Mouse (Mus musculus) embryo, embryonic 11 days (tissue): ENCODE measurements around the gene Prdm16.

Experiments used
- DNase-seq: peaks from one replicate; pipeline ENCODE4 v3.0.0-alpha.2; 2015

Gene Prdm16

GRCm38 (mm10) chr4:154313622-154313967, 323.1 kb downstream of the Prdm16 start:
- DNase-seq, result no peak

GRCm38 (mm10) chr4:154312935-154313621, 323.6 kb downstream of the Prdm16 start:
- peak; percentile 31 for DNase-seq

- no peak for DNase-seq
Observed at GRCm38 (mm10) chr4:154312143-154312812, 324.4 kb downstream of the Prdm16 start.

- no peak for DNase-seq
Observed at GRCm38 (mm10) chr4:154310576-154311262, 326.0 kb downstream of the Prdm16 start.

GRCm38 (mm10) chr4:154309131-154309530, 327.5 kb downstream of the Prdm16 start:
- no peak for DNase-seq

GRCm38 (mm10) chr4:154301466-154301881, 335.2 kb downstream of the Prdm16 start, which contains the start of gene Arhgef16:
Gene Arhgef16, minus strand, starts transcription at chr4:154301676.
- DNase-seq, result peak; percentile 70

GRCm38 (mm10) chr4:154299541-154300271, 337.0 kb downstream of the Prdm16 start:
- peak; percentile 53 for DNase-seq

GRCm38 (mm10) chr4:154297761-154298160, 338.9 kb downstream of the Prdm16 start:
- peak; percentile 65 for DNase-seq

GRCm38 (mm10) chr4:154294262-154294731, 342.4 kb downstream of the Prdm16 start:
- DNase-seq, result peak; percentile 32

- DNase-seq, result no peak
Observed at GRCm38 (mm10) chr4:154293735-154294201, 342.9 kb downstream of the Prdm16 start.

- no peak for DNase-seq
Observed at GRCm38 (mm10) chr4:154283671-154284070, 353.0 kb downstream of the Prdm16 start.

- DNase-seq, result no peak
Observed at GRCm38 (mm10) chr4:154279481-154279880, 357.2 kb downstream of the Prdm16 start.

GRCm38 (mm10) chr4:154273000-154273399, 363.7 kb downstream of the Prdm16 start:
- DNase-seq, result peak; percentile 81

- no peak for DNase-seq
Observed at GRCm38 (mm10) chr4:154269520-154269919, 367.2 kb downstream of the Prdm16 start.

- no peak for DNase-seq
Observed at GRCm38 (mm10) chr4:154267511-154267910, 369.2 kb downstream of the Prdm16 start.
